Mouse (Mus musculus) intestine, embryonic 14.5 days (tissue): ENCODE data around the gene Pik3r1. TPM values are rescaled to one million over a fixed set of nuclear protein-coding genes. Genes with fewer than 3 reads are reported as not detected.

ENCODE experiments used
- ATAC-seq: fragments of 200-750 bp; cut with Nextera tagmentation; replicated peaks from 2 replicates; pipeline ENCODE4 v1.8.0; 2017; ENCODE audit warnings: low read depth, moderate number of reproducible peaks, moderate TSS enrichment, moderate library complexity; ENCODE audit not compliant: low FRiP score, low TSS enrichment
- DNase-seq: peaks from one replicate; pipeline ENCODE4 v3.0.0-alpha.2; 2018; ENCODE audit warnings: low spot score
- H3K27ac ChIP-seq: fragments of 300-500 bp; sonication (generic); 2 replicates; pipeline ENCODE4 v1.5.1; 2014; ENCODE audit warnings: low read depth, mild to moderate bottlenecking, control low read depth
- H3K27me3 ChIP-seq: fragments of 300-500 bp; sonication (generic); replicated peaks from 2 replicates; pipeline ENCODE4 v1.6.1; 2014; ENCODE audit warnings: low read length, control low read depth; ENCODE audit not compliant: control insufficient read depth, insufficient read depth
- H3K36me3 ChIP-seq: fragments of 300-500 bp; sonication (generic); 2 replicates; pipeline ENCODE4 v1.6.1; 2014; ENCODE audit warnings: low read length, control low read depth; ENCODE audit not compliant: control insufficient read depth, insufficient read depth
- H3K4me1 ChIP-seq: fragments of 300-500 bp; sonication (generic); replicated peaks from 2 replicates; pipeline ENCODE4 v1.6.1; 2014; ENCODE audit warnings: low read length, control low read depth, mixed read lengths; ENCODE audit not compliant: control insufficient read depth, insufficient read depth
- H3K4me2 ChIP-seq: fragments of 300-500 bp; sonication (generic); 2 replicates; pipeline ENCODE4 v1.6.1; 2014; ENCODE audit warnings: low read length
- H3K4me3 ChIP-seq: fragments of 300-500 bp; sonication (generic); 2 replicates; pipeline ENCODE4 v1.5.1; 2014; ENCODE audit warnings: low read depth, low read length, control low read depth, mixed read lengths
- H3K9ac ChIP-seq: fragments of 300-500 bp; sonication (generic); 2 replicates; pipeline ENCODE4 v1.6.1; 2014; ENCODE audit warnings: mild to moderate bottlenecking, low read length
- H3K9me3 ChIP-seq: fragments of 300-500 bp; sonication (generic); 2 replicates; pipeline ENCODE4 v1.6.1; 2016; ENCODE audit warnings: low read length, control low read depth; ENCODE audit not compliant: control insufficient read depth
- WGBS: fragments of 180-500 bp; shearing (Covaris S2); extraction: QIAGEN DNeasy Blood & Tissue Kit; methylation state at CpG from one replicate; pipeline ENCODE4 v1.1.7; 2014; 5-methylcytosine and 5-hydroxymethylcytosine counted together
- polyA plus RNA-seq: library from polyadenylated mRNA; unstranded; fragments of >200 nt; fragmentation: Nextera tagmentation; extraction: Ambion mirVana; gene quantifications from 2 replicates; pipeline ENCODE4 v1.2.1, GENCODE M21; 2014

The Pik3r1 gene
- polyA plus RNA-seq, 1 experiment from 2014 or later, result 52.6 TPM

- no peak for ATAC-seq
- 92% methylated on average over 8 of the region's 8 CpGs for WGBS
- H3K36me3 ChIP-seq, result peaks cover 58% of the 10 kb centered on the region
Measured at GRCm38 (mm10) chr13:101701632-101702031, 66.4 kb downstream of the Pik3r1 start.

DNA sequence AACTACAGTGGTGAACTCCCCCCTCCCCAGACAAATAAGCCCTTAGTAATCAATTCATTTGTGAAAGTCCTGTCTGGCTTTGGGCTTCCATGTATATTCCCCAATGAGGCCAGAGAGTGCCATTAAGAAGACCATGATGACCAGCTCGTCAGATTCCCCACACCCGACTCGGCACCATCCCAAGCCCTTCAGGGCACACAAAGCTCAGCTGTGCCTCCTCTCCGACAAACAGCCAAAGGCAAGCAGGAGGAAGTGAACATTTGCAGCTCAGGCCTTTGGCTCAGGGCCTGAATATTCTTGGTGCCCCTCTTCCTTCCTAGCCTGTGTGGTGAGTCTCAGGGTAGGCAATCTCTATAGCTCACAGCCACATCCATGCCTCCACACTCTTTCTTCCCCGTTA is 68.3 kb downstream of the Pik3r1 start:
- H3K27me3 ChIP-seq, result no peaks in the 10 kb centered on the region
- H3K4me3 ChIP-seq, result no peak overlapping the region
- H3K27ac ChIP-seq, result no peak overlapping the region
- peaks cover 48% of the 10 kb centered on the region for H3K36me3 ChIP-seq
- H3K9me3 ChIP-seq, result no peaks in the 10 kb centered on the region
- WGBS, result 76% methylated on average over 5 of the region's 5 CpGs
- peaks cover 10% of the 10 kb centered on the region for H3K4me1 ChIP-seq
- H3K9ac ChIP-seq, result no peak overlapping the region
- H3K4me2 ChIP-seq, result no peak overlapping the region
- no peak for DNase-seq
- no peak for ATAC-seq

More at GRCm38 (mm10) chr13:101701632-101702031, 66.4 kb downstream of the Pik3r1 start:
- Histone ChIP-seq H3K27ac (no peak overlapping the region), H3K9me3 (no peaks in the 10 kb centered on the region), H3K4me3 (no peak overlapping the region), H3K4me1 (no peaks in the 10 kb centered on the region), H3K27me3 (no peaks in the 10 kb centered on the region), H3K4me2 (no peak overlapping the region), H3K9ac (no peak overlapping the region)
- DNase-seq, result no peak

DNA sequence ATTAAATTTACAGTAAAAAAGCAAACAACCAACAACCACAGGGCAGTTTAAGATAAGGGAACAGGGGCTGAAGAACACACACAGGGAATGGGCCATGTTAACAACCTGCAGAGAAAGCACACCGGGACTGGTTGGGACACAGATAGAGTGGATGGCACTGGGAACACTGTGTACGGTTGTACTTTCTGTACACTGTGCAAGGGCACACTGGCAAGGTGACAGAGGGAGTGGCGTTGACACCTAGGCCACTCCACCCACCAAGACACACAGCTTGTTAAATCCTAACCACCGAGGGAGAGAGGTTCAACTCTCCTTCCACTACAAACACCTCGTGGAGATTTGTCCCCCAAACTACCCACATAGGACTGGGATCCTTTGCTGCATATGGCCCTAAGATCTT is 70.1 kb downstream of the Pik3r1 start:
- Histone ChIP-seq H3K9me3 (no peaks in the 10 kb centered on the region), H3K4me1 (peaks cover 20% of the 10 kb centered on the region), H3K27me3 (no peaks in the 10 kb centered on the region), H3K4me2 (no peak overlapping the region), H3K4me3 (no peak overlapping the region), H3K36me3 (peaks cover 48% of the 10 kb centered on the region), H3K9ac (no peak overlapping the region), H3K27ac (no peak overlapping the region)
- ATAC-seq, result no peak
- DNase-seq, result no peak
- 73% methylated on average over 5 of the region's 5 CpGs for WGBS

DNA sequence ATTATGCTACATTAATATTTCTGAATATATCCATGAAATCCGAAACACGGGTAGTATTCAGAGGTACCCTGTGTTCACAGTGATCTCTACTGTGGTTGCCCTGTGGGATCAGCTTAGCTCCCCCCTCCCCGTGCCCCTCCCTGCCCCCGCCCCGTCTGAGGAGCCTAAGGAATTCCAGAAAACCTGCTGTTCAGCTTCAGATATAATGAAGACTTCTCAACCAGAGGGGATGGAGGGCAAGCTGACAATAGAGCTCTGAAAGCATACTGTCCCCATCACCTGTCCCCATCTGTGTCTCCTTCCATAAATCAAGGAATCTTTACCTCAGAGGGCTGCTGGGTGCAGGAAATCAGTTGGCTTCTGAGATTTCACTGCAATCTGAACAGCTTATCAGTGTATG is 70.6 kb downstream of the Pik3r1 start:
- H3K27ac ChIP-seq, result no peak overlapping the region
- H3K4me2 ChIP-seq, result no peak overlapping the region
- no peak overlapping the region for H3K9ac ChIP-seq
- WGBS, result 60% methylated on average over 5 of the region's 5 CpGs
- H3K4me3 ChIP-seq, result no peak overlapping the region
- ATAC-seq (no peak), DNase-seq (no peak)
- peaks cover 23% of the 10 kb centered on the region for H3K4me1 ChIP-seq
- peaks cover 44% of the 10 kb centered on the region for H3K36me3 ChIP-seq
- no peaks in the 10 kb centered on the region for H3K27me3 ChIP-seq
- no peaks in the 10 kb centered on the region for H3K9me3 ChIP-seq

DNA sequence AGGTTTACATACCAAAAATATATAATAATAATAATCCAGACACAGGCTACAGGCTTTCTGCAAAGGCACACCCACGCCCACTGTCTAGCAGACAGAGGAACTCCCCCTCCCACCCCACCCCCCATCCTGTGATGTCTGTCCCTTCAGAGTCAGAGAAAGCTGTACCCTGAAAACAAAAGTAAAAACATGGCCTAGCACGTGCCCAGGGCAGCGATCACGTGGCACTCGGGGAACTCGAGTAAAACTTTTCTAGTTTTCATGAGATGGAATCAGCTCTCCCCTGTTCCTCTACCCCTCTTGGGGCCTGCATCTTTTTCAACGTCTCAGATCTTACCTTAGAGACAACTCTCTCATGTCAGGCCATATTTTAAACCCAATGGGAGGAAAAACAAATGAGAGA is 71.2 kb downstream of the Pik3r1 start:
- no peak overlapping the region for H3K9ac ChIP-seq
- H3K4me2 ChIP-seq, result no peak overlapping the region
- H3K36me3 ChIP-seq, result peaks cover 40% of the 10 kb centered on the region
- H3K9me3 ChIP-seq, result no peaks in the 10 kb centered on the region
- H3K27me3 ChIP-seq, result no peaks in the 10 kb centered on the region
- DNase-seq, result no peak
- H3K4me1 ChIP-seq, result peaks cover 23% of the 10 kb centered on the region
- ATAC-seq, result no peak
- no peak overlapping the region for H3K27ac ChIP-seq
- no peak overlapping the region for H3K4me3 ChIP-seq
- 68% methylated on average over 7 of the region's 7 CpGs for WGBS

DNA sequence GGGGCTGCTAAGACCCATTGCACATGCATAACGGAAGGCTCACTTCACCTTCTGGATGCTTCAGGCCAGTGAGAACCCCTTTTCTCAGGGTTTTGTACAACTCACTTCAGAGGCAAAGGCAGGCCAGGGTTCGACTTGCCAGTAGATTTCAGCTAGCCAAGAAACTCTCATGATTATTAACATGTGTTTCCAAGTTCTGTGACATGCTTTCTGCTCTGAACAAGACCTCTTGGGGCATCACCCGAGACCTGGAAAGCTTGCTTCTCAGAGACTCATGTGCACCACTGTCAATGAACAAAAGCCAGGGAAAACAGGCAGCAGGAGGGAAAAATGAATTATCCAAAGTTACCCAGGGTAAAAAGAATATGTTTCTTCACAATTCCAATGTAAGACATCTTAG is 71.7 kb downstream of the Pik3r1 start:
- peaks cover 35% of the 10 kb centered on the region for H3K36me3 ChIP-seq
- DNase-seq (no peak), ATAC-seq (no peak)
- H3K4me3 ChIP-seq, result no peak overlapping the region
- H3K9me3 ChIP-seq, result no peaks in the 10 kb centered on the region
- no peak overlapping the region for H3K4me2 ChIP-seq
- H3K9ac ChIP-seq, result no peak overlapping the region
- WGBS, result 62% methylated on average over 3 of the region's 3 CpGs
- H3K27ac ChIP-seq, result no peak overlapping the region
- peaks cover 23% of the 10 kb centered on the region for H3K4me1 ChIP-seq
- no peaks in the 10 kb centered on the region for H3K27me3 ChIP-seq

GRCm38 (mm10) chr13:101695876-101696275 is 72.1 kb downstream of the Pik3r1 start:
- Histone ChIP-seq H3K36me3 (peaks cover 30% of the 10 kb centered on the region), H3K4me3 (no peak overlapping the region), H3K9ac (no peak overlapping the region), H3K4me2 (no peak overlapping the region), H3K27me3 (no peaks in the 10 kb centered on the region), H3K9me3 (no peaks in the 10 kb centered on the region), H3K4me1 (peaks cover 23% of the 10 kb centered on the region), H3K27ac (no peak overlapping the region)
- ATAC-seq (no peak), DNase-seq (peak; percentile 92)
- 5% methylated on average over 7 of the region's 7 CpGs for WGBS

GRCm38 (mm10) chr13:101694496-101695251 is 73.3 kb downstream of the Pik3r1 start:
- Histone ChIP-seq H3K4me3 (peak overlapping the region; percentile 51), H3K9ac (peak overlapping the region; percentile 58), H3K4me2 (peak overlapping the region; percentile 74), H3K27me3 (no peaks in the 10 kb centered on the region), H3K36me3 (peaks cover 18% of the 10 kb centered on the region), H3K27ac (peak overlapping the region; percentile 29; the same call in 1 of the 2 replicates), H3K9me3 (no peaks in the 10 kb centered on the region), H3K4me1 (peaks cover 26% of the 10 kb centered on the region)
- ATAC-seq, result peak; percentile 69
- WGBS, result 2% methylated on average over 48 of the region's 48 CpGs
- peak; percentile 79 for DNase-seq

GRCm38 (mm10) chr13:101693967-101694495 is 74.0 kb downstream of the Pik3r1 start:
- Histone ChIP-seq H3K4me1 (peaks cover 26% of the 10 kb centered on the region), H3K9ac (peak overlapping the region; percentile 58), H3K36me3 (peaks cover 17% of the 10 kb centered on the region), H3K4me3 (peak overlapping the region; percentile 51), H3K9me3 (no peaks in the 10 kb centered on the region), H3K4me2 (peak overlapping the region; percentile 74), H3K27ac (peak overlapping the region; percentile 29; the same call in 1 of the 2 replicates), H3K27me3 (no peaks in the 10 kb centered on the region)
- ATAC-seq, result peak; percentile 55
- DNase-seq, result peak; percentile 63
- WGBS, result 3% methylated on average over 12 of the region's 12 CpGs
